Mouse (Mus musculus): ENCODE measurements at regions not wholly inside any gene's neighbourhood (a gene's known extent, or its start where the extent isn't known, plus 50 kb on each side); places are given as distances from the start of the nearest gene placed in this dataset.

DNA sequence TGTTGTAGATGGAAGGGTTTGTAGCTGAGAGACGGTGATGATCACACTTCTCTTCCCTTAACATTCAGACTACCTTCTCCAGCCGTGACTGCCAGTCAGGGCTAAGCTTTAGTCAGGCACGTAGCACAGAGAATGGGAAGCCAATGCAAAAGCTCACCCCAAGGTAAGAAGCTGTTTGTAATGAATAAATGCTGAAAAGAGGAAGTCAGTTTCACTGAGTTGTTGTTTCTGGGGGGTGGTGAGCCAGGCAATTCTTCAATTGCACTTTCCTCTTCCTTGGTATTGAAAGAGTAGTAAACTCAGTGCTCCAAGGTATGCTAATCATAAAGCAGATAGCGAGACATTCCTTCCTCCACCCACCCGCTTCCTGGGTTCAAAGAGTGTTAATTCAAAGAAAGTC is 269.2 kb upstream of the Dab2 start:
- DNase-seq (ENCODE audit: low spot score): no peak

DNA sequence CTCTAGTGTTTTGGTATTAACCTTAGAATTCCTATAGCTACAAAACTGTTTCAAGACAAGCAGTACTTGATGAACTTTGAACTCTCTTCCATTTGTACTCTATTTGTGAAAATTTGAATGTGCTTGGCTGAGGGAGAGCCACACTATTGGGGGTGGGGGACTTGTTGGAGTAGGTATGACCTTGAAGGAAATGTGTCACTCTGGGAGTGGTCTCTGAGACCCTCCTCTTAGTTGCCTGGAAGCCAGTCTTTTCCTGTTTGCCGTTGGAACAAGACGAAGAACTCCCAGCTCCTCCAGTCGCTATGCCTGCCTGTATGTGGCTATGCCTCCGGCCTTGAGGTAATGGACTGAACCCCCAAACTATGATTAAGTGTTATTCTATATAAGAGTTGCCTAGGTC is 265.4 kb upstream of the Dab2 start:
- no peak for DNase-seq (ENCODE audit: low spot score)

DNA sequence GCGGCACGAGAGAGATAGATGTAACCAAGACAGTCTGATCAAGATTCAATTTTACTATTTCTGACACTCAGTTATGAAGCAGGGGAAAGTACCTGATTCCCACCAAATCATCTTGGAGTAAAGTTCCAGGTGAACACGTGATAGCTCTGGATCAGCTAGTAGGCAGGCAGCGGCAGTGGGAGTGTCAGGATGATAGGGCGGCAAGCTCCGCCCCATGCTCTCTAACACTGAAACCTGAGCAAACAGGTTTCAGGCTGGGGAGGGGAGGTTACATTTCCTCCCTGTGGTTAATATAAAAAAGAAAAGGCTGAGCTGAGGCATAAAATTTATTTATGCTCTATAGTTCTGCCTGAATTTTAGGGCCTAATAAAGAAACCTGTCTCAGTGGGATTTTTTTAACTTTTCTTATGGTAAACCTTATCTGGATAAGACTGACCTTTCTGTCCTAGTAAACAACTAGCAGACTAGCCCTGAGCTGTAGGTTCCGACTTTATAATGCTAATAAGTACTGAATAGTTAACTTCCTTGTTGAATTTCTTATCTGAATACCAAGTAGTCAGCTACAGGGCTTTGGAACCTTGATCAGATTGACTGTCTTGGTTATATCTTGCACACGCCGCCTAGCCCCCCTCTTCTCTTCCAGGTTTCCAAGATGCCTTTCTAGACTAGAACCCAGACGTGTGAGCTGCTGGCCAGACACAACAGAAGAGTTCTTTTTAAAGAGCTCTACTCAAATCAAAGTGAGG is 254.9 kb upstream of the Dab2 start:
- no peak for DNase-seq (ENCODE audit: low spot score)

DNA sequence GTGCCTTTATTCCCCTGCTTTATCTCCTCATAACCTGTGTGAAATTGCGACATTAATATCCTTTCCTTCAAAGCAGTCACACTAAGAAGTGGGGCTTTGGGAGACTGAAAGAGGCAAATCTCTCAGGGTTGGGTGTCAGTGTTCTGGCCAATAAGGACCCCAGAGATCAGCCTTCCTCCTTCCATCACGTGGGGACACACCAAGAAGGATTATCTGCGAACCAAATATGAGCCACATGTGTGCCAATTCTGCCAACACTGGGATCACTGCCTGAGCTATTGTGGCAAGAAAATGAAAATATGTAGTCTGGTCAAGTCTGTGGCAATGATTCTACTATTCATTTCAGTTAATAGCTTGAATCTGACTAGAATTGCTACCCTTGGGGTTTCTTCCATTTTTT is 243.9 kb upstream of the Dab2 start:
- DNase-seq (ENCODE audit: low spot score): no peak

DNA sequence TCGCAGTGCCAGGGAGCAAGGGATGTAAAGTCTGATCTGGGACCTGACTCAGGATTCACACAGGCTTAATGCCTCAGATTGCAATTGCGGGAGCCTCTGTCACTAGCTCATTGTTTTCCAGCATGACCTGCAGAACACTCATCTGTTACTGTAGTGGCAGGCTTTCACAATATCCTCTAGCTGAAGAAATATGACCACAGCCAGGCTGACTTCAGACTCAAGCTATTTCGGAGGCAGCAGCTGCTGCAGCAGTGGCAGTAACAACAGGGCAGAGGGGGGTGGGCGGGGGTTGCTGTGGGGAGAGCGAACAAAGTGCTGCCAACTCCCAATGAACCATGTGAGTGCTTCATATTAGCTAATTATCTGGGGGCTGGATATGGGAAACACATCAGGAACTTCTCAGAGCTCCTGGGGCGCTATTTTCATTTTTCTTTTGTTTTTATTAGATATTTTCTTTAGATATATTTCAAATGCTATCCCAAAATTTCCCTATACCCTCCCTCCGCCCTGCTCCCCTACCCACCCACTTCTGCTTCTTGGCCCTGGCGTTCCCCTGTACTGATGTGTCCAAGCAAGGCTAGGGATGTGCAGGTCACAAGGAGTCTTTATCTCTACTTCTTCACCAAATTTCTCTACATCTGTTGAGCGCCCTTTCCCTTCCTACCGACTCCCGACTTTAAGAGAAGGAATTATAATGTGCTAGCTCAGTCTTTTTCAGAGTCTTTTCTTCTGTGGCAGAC is 242.5 kb upstream of the Dab2 start:
- DNase-seq (ENCODE audit: low spot score): no peak

DNA sequence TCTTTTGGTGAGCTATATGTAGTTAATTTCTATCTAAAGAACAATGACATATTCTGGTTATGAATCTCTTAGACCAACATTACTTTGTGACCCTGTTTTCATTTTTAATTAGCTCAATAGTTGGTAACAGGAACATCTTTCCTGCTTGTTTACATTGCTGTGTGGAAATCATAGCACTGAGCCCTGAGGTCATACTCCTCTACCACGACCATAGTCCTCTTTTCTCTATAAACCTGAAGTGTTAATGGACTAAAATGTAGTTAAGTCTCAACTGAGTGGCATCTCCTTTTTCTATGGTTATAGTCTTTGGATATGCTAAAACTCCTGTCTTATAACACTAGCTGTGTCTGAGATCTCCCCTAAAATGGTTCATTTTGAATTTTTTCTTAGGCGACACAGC is 240.2 kb upstream of the Dab2 start:
- no peak for DNase-seq (ENCODE audit: low spot score)

DNA sequence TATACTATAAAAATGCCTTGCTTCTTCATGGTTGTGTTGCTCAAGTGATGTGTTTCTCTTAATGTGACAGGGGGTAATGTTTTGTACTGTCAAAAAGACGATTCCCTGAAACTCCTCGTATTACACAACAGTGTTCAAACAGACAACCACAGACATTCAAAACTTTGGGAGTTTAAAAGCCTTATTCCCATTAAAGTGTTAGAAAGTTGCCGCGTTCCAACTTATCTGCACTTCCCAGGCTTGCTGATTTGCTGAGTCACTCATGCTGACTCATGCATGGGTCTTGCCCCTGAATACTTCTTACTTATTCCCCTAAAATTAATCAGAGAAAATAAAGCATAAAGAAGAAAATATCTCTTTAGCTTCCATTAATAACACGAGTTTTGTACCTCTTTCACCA is 239.8 kb upstream of the Dab2 start:
- DNase-seq (ENCODE audit: low spot score): no peak

DNA sequence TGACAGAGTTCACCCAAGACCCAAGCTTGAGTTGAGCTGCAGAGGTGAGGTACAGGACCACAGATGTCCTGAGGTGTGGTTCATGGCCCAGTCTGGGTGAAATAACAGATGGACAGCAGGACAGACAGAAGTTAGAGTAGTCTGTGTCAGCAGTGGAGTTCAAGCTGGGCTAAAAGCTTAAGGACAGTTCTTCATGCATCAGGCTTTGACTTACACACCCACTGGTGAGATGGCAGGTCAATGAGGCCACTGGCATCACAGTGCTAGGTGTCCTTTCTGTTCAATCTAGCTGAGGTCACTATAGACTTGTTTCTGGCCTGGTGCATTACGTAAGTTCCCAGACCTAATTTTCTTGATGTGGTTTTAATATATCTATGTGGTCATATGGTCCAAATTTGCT is 238.9 kb upstream of the Dab2 start:
- DNase-seq (ENCODE audit: low spot score): no peak

DNA sequence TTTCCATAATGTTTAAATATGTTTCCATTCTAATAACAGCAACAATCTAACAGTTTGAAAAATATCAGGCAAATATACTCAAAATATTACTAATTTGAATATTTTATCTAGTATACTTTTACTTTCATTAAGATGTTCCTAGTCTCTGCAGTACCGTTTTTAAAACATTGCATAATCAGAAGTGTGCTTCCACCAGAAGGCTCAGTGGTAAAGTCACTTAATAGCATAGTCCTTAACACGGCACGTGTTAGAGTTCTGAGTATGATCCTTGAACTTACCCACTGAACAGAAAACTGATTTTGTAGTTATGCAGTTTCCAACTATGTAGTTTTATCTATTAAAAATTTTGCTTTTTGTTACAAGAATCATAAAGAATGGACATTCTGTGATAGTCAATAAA is 234.5 kb upstream of the Dab2 start:
- no peak for DNase-seq (ENCODE audit: low spot score)

DNA sequence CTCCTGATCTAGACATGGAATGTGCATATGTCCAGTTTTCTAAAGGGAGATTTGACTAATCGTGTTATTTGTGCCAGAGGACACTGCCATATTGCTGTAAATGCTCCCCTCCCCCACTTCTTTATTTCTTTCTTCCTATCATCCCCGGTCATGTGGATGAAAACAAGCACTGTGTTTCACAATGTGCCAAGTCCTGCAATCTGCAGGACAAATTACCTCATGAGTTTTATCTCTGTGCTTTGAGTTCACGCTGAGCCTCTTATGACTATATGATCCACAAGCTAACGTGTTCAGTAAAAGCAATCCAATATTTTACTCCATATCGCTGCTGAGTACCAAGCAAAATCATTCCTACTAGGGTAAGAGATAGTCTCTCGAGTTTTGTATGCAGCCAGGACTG is 232.2 kb upstream of the Dab2 start:
- no peak for DNase-seq (ENCODE audit: low spot score)

DNA sequence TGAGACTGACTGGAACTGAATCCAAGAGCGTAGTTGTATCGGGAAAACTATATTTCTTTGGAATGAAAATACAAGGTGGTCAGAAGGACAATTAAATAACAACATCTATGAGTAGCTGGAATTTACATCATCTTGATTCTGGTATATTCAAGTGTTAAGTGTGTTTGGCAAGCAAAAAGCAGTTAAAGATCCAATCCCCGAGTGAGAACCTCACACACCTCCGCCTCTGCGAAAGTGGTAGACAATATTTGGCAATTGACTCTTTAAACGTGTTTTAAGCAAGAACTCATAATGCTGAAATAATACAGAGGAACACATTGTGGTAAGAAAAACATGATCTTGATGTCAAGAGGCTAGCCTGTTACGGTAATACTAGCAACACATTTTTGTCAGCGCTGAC is 231.2 kb upstream of the Dab2 start:
- no peak for DNase-seq (ENCODE audit: low spot score)

DNA sequence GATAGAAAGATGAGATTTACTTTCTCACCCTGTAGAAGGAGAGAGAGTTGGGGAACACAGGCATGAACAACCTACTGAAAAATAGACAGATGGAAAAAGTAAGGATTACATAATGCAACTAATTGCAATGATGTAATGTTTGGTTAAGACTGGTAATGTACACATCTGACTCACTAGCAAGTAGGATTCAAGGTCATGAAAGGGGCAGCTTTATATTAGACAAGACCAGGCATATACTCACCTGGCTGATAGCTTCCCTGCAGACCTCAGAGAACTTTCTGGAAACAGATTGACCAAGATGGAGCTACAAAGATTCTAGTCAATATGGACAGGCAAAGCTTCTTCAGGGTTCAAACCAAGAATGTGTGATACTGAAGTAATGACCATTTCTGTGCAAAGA is 227.7 kb upstream of the Dab2 start:
- DNase-seq (ENCODE audit: low spot score): no peak

DNA sequence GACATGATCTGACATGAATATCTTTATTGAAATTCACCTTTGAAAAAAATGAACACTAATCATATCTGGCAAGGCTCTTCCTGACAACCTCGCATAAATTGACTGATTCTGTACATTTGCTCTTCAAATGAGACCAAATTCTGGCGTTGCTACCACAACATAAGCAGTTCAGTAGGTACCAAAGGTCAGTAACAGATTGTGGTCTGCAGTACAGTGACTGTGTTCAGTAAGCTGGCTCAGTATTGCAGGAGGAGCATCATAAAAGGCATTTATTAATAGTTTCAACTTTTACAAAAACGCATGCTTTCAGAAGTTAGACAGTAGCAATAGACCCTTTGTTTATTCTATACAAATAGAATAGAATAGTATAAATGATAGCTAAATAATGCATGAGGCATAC is 226.7 kb upstream of the Dab2 start:
- no peak for DNase-seq (ENCODE audit: low spot score)

DNA sequence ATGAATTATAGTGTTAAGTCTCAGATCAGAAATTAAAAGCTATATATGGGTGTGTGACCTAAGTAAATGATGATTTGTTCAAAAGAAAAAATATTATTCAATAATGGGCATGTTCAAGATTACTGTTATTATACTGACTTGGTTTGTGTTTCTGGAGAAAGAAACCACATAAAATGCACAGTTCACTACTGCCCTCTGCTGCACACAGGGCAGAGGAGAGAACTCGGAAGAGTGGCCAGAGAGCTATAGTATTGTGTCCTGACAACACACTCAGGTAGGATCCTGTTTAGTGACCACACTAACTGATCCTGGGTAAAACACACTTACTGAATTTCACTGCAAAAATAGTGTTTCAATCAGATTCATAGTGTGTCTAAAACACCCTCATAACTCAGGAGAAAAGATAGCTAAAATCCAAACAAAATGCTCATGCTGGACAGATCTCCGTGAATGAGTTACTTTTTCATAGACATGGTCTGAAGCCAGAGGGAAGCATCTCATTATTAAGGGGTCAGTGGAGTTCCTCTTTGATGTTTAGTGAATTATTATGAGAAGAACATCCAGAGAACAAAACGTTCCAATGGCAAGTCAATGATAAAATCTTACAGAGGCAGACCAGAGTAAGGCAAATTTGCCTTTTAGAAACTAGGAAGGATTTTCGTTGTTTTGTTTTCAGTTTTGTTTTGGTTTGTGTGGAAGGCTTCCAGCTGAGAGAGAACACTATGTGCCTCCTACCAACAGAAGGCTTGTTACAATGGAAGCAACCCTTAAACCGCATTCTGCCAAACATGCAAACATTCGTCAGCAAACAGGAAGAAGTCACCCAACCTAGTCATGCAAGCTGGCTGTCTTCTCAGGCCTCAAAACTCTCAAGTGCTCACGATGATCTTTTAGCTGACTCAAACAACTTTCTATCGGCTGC is 218.6 kb upstream of the Dab2 start:
- DNase-seq (ENCODE audit: low spot score): no peak

DNA sequence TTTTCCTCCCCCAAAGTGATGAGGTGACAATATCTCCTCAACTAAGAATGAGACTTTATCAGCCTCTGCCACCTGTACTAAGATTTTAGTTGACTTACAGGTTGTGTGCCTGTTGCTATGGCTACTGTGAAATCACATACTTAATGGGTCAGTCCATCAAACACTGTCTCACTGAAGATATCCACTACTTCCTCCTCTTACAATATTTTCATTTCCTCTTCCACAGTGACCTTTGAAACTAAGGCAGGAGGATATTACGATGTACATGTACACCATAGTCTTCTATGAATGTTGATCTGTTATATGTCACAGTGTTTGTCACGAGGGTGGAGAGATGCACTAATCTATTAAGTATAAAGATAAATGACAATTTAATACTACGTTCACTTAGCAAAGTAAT is 212.4 kb upstream of the Dab2 start:
- no peak for DNase-seq (ENCODE audit: low spot score)

DNA sequence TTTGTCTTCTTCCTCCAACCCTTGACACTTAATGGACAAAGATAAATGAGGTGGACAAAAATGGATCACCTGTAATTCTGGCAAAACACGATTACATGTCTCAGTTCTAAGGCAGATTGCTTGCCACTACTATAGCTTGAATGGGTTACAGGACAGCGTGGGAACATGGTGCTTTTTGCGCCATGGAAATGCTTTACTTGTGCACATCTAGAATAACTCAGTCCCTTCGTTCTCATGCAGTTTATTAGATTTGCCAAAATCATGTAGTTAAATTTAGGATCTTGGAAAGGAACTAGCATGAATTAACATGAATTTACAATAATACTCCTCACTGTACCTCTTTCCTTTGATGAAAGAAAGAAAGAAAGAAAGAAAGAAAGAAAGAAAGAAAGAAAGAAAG is 211.1 kb upstream of the Dab2 start:
- no peak for DNase-seq (ENCODE audit: low spot score)

DNA sequence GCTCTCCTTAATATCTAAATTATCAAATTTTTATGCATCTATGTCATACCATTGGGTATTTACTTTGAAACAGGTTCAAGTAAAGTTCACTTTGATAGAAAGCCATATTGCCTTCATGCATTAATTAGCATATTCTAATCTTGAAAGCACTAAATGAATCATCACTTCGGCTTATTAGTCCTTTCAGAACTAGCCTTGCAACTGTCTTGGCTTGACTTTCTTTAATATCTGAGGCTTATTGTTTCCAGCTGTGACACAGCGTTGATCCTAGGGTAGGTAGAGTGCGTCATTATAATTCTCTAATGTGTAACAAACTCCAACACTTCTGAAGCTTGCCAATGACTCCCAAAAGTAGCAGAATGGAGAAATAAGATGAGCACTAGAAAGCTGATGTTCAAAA is 169.9 kb upstream of the Dab2 start:
- DNase-seq (ENCODE audit: low spot score): no peak

DNA sequence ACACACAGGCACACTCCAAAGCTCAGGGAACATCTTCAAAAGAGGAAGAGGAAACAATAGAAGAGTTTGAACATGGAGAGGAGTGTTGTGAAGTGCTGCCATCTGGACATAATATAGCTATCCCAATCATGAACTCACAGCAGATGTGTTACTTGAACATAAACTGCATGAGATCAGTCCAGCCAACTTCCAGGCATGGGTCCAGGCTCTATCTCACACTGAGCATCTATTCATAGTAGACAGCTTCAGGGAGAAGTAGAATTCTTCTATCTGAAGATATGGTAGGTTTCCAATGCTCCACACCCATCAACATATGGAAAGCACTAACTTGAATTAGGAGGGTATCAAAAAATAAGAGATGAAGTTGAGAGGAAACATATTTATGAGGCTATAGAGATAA is 167.4 kb upstream of the Dab2 start:
- no peak for DNase-seq (ENCODE audit: low spot score)

DNA sequence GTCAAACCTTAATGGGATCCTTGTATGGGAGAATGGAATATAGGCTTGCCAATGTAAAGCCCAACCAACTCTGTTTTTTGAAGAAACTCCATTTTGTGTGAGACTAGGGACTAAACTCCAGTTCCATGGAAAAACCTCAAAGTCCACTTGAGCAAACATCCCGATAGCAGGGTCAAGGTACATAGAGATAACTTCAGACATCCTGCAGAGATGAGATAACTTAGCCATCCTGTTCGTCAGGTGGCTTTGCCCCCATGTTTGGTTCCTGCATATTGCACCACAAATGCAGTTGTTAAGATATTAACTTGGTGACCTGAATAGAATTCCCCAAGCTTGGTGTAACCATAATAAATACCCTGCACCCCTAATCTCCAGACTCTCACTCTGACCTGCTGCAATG is 154.5 kb upstream of the Dab2 start:
- DNase-seq (ENCODE audit: low spot score): no peak

DNA sequence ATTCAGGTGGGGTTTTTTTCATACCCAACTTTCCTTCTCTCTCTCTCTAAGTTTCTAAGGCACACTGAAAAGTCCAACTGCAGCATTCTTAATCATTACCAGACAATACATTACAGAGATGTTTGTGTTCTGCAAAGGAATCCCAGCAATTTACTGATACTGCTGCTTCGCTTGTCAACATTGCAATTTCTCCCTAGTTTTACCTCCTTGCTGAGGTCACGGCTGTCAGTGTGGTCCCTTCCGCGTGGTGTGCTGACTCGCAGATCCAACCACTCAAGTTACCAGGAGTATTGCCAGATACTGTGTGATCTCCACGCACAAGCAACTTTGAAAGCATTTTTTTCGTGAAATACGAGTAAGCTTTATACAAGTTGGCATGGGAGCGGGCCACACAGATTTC is 144.9 kb upstream of the Dab2 start:
- DNase-seq (ENCODE audit: low spot score): no peak

DNA sequence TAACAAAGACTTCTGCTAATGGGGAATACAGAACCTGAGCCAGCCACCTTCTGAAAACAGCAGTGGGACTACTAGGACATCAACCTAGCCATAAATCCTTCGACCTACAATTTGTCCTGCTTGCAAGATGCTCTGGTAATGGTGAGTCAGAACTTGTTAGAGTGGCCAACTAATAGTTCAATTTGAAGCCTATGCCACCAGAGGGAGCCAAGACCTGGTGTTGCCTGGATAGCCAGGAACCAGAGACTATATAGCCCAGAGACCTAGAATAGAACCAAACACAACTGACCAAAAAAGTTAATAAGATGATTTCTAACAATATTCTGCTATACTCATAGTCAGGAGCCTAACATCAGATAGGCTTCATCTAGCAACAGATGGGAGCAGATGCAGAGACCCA is 119.3 kb upstream of the Dab2 start:
- no peak for DNase-seq (ENCODE audit: low spot score)

DNA sequence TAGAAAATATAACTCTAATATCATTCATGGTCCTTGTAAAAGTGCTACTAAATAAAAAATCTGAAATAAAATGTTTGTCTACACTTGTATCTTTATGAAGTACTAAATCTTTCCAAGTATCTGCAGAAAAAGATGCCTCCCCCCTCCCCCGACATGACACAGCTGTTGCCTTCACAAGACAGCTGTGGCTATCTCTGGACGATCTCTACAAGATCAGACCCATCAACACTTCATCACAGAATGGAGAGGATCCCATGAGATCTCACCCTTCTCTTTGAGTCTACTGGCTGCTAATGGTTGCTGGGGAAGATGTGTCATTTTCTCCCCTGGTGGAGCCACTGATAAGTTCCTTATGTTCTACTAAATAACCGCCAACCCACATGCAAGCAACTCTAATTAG is 116.0 kb upstream of the Dab2 start:
- no peak for DNase-seq (ENCODE audit: low spot score)

DNA sequence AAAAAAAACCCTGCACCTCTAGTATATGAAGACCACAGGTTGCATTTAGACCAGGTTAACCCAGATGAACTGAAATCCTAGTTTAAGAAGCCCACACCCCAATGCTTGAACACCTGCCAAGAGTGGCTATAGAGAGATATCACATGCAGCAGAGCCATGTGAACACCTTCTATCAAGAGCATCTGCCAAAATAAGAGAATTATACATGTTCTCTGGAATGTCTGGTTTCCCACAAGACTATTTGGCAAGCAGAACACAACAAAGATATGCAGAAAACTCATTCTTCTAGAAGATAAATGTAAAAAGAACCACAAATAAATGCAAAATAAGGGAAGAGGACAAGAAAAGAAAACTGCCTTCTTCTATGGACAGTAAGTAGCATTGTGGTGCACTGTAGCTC is 107.7 kb upstream of the Dab2 start:
- no peak for DNase-seq (ENCODE audit: low spot score)

Data from urinary bladder, postnatal 10 days (tissue).